26 mouse cellular contexts compared by ENCODE assay signal in genomic region chr13:52792242-52792844, GRCm38 (mm10).
"Had no signal": no experiment of that assay in that cellular context is flagged by ENCODE, and none has a peak within 500 bp of the region (broad histone marks: within the 10 kb centered on the region; RNA-seq: fewer than 3 reads in every experiment).

No protein-coding gene starts in this region.

- H3K9me3 ChIP-seq: heart, embryonic 10.5 days; hindbrain, embryonic 13.5 days; hindbrain, embryonic 15.5 days; intestine, embryonic 15.5 days; kidney, embryonic 15.5 days; limb, embryonic 15.5 days; liver, embryonic 12.5 days had no signal

- H3K27me3 ChIP-seq: hindbrain, embryonic 13.5 days; hindbrain, embryonic 15.5 days; intestine, embryonic 15.5 days; kidney, embryonic 15.5 days; limb, embryonic 13.5 days; limb, embryonic 15.5 days had no signal

- ATAC-seq: hindbrain, postnatal 0 days; inflammation-experienced regulatory T-cells, adult 6 months; intestine, embryonic 15.5 days; intestine, postnatal 0 days; liver, embryonic 12.5 days had no signal

- DNase-seq: gastrocnemius, adult 2 months; gastrocnemius, postnatal 10 days; gastrocnemius, postnatal 25 days; heart, adult 18-20 months; heart, postnatal 10 days; heart, postnatal 36 days; kidney, adult 18-20 months; kidney, adult 8-10 months; kidney, postnatal 14 days; kidney, postnatal 36 days; layer of hippocampus, postnatal 36 days had no signal

- H3K4me2 ChIP-seq: heart, embryonic 12.5 days; hindbrain, embryonic 13.5 days; hindbrain, embryonic 15.5 days; intestine, embryonic 15.5 days; kidney, embryonic 15.5 days; limb, embryonic 13.5 days; limb, embryonic 15.5 days; liver, embryonic 12.5 days had no signal

- H3K4me1 ChIP-seq: heart, embryonic 10.5 days; heart, embryonic 12.5 days; hindbrain, embryonic 13.5 days; hindbrain, embryonic 15.5 days; intestine, embryonic 15.5 days; limb, embryonic 13.5 days; limb, embryonic 15.5 days; liver, embryonic 12.5 days had no signal

- H3K36me3 ChIP-seq: heart, embryonic 10.5 days; heart, embryonic 12.5 days; hindbrain, embryonic 13.5 days; hindbrain, embryonic 15.5 days; intestine, embryonic 15.5 days; kidney, embryonic 15.5 days; limb, embryonic 13.5 days; limb, embryonic 15.5 days; liver, embryonic 12.5 days had no signal

- H3K9ac ChIP-seq: heart, embryonic 12.5 days; hindbrain, embryonic 13.5 days; hindbrain, embryonic 15.5 days; intestine, embryonic 15.5 days; kidney, embryonic 15.5 days; limb, embryonic 13.5 days; limb, embryonic 15.5 days; liver, embryonic 12.5 days; liver, embryonic 14.5 days had no signal

- H3K27ac ChIP-seq: gastrocnemius, adult 2 months; heart, embryonic 10.5 days; hindbrain, embryonic 13.5 days; hindbrain, embryonic 15.5 days; hindbrain, postnatal 0 days; intestine, embryonic 15.5 days; kidney, embryonic 15.5 days; kidney, postnatal 0 days; layer of hippocampus, adult 2 months; limb, embryonic 13.5 days; limb, embryonic 15.5 days; liver, embryonic 12.5 days; liver, embryonic 14.5 days had no signal

- H3K4me3 ChIP-seq: gastrocnemius, adult 2 months; heart, embryonic 10.5 days; heart, embryonic 12.5 days; hindbrain, embryonic 13.5 days; hindbrain, embryonic 15.5 days; intestine, embryonic 15.5 days; kidney, embryonic 15.5 days; layer of hippocampus, adult 2 months; limb, embryonic 13.5 days; limb, embryonic 15.5 days; liver, embryonic 12.5 days had no signal
